Mouse (Mus musculus) gonadal fat pad, adult 2 months (tissue): Measurements from ENCODE around the gene Dlx2. TPM values are rescaled to one million over a fixed set of nuclear protein-coding genes. Genes with fewer than 3 reads are reported as not detected.

Experiments used
- DNase-seq: peaks from one replicate; pipeline ENCODE4 v3.0.0-alpha.2; 2012; ENCODE audit warnings: low read depth
- polyA plus RNA-seq: library from polyadenylated mRNA; depleted of rRNA; stranded (reverse); fragments of >200 nt; gene quantifications from 2 replicates; pipeline ENCODE4 v1.2.3, GENCODE M21; 2012; rRNA removed

Dlx2 gene
- not detected in 2 replicates for polyA plus RNA-seq

DNA sequence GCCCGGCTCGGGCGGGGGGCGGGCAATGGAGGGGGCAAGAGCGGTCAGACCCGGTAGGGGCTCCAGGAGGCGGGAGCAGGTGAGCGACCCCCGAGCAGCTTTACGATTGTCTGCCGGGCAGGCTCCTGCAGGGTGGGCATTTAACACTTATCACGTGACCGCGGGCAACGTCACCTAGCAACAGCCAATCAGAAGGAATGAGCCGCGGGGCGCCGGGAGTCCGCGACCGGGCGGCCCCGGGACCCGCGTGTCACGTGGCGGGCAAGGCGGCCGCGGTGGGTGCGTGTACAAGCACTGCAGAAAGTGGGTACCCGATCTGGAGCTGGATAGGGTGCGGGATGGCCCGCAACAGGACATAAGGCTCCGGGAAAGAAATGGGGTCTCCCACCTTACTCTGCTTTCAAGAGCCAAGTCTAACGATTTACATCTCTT, at the start of gene Dlx2:
Gene Dlx2 (minus strand): TSS at position 115 of the 432 bp plus-strand sequence.
- DNase-seq: no peak

DNA sequence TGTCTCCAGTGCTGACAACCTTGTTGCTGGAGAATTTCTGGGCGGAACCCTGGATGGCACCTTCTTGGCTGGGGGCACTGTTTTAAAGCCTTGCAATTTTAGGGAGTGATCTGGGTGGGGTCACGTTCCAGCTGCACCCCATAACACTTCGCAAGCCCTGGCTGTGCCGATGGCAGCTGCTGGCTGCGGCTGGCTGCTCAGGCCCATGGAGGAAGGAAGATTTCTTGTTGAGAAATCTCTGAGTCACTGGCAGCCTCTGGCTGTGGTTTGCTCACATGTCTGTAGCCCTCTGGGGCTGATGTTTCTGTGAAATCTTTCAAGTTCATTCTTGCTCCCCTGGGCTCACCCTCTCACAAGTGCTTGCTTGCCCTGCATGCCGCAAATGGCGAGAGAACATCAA, 47.9 kb upstream of the Dlx2 start:
- peak; percentile 85 for DNase-seq

DNA sequence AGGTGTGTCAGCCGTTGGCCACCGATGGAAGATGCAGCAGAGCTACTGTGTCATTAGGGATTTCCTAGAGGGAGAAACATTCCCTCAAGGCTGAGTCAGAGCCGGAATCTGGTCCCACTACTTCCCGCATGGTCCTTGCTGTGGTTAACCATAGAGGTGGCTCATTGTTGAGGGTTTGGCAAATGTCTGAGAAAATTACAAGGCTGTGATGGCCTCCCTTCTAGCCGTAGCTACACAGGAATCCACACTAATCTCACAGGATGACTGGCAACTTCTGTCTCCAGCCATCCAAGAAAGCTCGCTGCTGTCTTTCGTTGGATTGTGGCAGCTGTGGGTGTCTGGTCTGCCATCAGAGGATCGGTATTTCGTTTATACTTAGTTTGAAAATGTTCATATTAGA, 42.6 kb upstream of the Dlx2 start:
- DNase-seq: no peak

DNA sequence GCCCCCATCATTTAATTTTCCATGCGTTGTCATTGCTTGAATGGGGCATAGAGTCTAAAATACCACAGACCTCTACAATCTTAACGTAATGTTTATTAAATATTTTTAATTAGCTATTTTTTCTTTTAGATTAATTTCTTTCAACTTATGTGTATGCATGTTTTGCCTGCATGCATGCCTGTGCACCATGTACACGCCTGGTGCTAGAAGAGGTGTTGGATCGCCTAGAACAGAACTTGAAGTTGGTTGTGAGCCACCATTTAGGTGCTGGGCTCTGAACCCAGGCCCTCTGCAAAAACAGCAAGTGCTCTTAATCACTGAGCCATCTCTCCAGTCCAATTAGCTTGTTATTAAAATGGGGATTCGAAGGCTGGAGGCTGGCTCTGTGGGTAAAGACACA, 34.9 kb upstream of the Dlx2 start:
- no peak for DNase-seq

DNA sequence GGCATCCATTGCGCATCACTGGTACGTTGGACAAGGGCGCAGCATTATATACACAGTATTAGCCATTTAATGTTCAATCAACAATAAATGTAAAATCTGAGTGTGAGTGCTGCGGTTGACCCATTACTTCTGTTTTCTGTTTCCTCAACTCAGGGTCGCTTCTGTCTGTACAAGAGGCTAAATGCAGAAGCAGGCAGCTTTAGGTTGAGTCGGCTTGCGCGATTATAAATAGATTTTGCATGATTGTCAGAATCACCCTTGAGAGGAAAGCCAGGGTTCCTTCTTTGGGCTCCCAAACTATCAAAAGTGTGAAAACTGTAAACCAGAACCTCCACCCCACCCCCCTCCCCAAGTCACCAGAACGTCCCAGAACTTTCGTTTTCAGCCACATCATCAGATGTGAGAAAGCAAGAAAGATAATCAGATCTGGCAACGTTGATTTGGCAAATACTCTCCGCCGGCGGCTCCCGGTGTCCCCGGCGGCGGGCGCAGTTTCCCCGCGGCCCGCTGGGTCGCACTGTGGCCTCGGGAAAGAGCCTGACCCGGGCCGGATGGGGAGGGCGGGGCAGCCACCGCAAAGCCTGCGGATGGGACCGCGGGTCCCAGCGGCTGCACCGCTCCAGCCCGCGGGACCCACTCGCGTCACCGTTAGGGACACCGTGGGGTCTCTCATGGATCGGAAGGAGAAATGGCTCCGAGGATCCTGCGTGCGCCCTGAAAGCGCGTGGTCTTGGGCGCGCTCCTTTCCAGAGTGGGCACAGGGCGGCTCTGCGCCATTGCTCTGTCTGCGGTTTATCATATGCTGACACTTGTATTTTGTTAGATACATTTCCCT, 34.3 kb upstream of the Dlx2 start:
- DNase-seq: no peak

DNA sequence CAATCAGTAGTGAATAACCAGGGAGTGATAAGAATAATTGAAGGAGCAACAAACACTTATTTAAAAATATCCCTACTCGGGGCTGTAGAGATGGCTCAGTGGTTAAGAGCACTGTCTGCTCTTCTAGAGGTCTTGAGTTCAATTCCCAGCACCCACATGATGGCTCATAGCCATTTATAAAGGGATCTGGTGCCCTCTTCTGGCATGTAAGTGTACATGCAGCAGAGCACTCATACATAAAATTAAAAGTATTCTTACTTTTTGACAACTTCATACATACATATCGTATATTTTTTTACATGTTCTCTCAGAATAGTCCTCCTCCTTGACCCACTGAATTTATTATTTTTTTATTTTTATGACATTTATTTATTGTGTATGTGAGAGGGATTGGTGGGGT, 30.5 kb upstream of the Dlx2 start:
- DNase-seq: no peak

DNA sequence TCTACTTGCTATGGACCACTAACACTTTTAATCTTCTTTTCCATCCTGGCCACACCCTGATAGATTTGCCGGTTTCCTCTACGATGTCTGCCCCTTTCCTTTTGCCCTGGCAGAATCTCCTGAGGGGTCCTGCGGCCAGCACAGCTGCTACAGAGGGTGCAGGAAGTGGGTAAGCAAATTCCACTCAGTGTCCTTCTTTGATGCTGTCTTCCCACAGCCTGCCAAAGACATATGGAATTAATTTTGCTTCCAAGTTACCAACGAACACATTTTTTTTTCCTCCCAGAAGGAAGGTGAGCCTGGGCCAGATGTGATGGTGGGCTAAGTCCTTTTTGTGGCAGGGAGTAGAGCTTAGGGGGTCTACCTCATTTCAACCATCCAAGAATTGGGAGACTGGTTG, 27.2 kb upstream of the Dlx2 start:
- no peak for DNase-seq

DNA sequence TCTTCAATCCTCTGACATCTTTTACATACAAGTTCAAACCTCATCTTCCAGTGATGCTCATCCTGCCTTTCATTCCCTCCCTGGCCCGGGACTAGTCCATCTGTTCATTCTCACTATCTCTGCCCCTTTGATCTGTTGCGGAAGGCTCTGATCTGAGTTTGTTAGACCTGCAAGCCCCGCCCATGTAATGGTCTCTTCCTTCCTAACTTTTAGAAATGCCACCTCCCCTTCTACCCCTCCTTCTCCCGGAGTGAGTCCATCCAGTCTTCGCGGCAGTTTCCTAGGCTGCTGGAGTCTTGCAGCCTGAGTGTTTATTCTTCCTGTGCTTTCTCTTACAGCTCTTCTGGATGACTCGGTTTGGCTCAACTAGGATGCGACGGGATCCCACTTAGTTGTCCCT, 19.9 kb upstream of the Dlx2 start:
- no peak for DNase-seq

DNA sequence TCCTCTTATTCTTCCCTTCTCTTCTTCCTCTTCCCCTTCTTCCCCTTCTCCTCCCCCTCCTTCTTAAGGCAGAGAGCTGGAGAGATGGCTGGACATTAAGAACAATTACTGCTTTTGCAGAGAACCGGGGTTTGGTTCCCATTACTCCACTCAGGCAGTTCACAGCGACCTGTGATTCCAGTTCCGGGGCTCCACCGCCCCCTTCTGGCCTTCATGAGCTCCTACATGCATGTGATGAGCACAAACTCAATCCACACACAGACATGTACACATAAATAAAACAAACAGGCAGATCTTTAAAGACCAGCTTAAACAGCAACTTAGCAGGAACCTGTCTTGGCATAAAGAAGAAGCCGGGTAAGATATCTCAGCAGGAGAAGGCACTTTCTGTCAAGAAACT, 9.5 kb upstream of the Dlx2 start:
- DNase-seq: no peak

DNA sequence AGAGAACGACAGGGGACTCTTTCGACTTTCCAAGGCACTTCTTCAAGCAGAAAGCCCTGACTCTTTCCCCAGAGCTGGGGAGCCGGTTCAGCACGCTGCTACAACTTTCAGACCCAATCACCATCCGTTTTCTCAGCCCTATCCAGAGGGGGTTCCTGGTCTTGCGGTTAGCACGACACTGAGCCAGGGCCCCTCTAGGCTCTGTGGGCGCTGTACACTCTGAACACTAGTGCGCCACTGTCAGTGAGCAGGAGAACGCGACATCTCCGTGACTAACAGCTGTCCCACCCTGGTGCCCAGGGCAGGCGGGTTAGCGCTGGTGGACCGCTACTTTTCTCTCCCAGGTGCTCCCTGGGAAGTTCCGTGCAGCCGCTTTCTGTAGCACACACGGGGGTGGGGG, 5.2 kb upstream of the Dlx2 start:
- no peak for DNase-seq

DNA sequence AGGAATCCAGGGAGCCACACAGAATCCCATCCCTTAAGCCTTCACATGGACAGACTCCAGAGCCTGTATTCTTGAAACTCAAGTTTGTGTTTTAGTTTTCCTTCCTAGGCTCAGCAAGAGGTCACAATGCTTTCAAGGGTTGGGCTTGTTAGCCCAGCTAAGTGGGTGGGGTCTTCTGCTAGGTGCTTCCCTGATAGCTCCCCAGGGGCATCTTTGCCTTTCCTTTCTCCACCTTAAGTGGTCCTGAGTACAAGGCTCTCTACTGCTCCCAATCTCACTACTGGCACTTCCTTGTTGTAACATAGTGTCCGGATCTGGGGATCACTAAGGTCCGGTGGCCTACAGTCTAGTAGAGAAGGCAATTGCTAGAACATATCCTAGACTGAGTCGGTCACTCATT, 3.8 kb upstream of the Dlx2 start:
- no peak for DNase-seq

DNA sequence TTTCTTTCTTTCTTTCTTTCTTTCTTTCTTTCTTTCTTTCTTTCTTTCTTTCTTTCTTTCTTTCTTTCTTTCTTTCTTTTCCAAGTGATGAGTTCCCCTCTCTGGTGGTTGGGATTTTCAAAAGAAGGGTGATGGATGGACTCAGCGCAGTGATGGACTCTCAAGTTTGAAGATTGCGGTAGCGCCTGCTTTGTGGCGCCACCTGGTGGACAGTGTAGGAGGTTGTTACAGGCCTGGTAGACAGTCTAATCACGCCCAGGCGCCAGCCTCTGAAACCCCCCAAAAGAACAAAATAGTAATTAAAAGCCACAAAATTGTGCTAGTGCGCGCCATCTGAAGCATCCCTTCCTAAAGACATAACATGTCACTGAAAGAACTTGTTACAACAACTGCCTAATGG, 1.3 kb upstream of the Dlx2 start:
- no peak for DNase-seq

DNA sequence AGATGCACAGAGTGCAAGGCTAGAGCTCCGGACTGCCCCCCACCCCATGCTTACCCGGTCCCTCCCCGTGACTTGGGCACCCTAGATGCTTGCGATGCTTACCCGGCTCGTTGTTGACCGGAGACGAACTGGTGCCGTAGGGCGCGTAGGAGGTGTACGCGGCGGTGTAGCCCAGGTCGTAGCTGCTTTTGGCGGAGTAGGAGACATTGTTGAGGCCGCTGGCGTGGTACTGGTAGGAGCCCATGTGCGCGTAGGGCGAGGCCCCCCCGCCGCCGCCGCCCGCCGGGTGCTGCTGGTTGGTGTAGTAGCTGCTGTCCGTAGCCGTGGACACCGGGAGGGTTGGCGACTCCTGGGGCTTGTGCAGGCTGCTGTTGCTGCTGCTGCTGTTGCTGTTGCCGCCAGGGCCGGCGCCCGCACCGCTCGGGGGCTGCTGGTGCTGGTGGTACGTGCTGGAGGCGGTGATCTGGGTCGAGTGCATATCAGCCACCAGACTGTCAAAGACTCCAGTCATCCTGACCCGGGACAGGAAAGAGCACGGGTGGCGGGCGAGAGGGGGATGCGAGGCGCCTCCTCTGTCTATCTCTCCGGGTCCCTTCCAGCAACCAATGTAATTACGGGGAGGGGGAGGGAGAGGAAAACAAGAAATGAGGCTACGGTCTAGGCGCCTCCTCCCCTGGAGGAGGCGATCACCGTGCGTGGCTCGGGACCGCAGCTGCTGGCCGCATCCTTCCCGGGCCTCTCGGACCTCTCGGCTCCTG, 493 bp downstream of the Dlx2 start:
- DNase-seq: no peak

DNA sequence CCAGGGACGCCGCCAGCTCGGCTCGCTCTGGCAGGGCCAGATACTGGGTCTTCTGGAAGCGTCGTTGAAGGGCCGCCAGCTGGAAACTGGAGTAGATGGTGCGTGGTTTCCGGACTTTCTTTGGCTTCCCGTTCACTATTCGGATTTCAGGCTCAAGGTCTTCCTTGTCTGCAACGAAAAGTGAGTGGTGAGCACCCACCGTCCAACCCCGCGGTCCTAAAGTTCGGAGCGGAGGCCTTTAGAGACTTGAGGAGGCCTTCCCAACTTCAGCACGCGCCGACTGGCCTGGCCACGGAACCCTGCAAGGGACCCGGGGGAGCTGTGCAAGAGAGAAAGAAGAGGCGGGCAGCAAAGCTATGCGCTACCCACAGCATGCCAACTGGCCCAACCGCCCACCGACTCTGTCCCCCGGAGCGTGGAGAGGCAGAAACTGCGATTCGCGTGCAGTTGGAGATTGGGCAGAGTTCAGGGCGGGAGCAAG, 1.1 kb downstream of the Dlx2 start:
- no peak for DNase-seq

DNA sequence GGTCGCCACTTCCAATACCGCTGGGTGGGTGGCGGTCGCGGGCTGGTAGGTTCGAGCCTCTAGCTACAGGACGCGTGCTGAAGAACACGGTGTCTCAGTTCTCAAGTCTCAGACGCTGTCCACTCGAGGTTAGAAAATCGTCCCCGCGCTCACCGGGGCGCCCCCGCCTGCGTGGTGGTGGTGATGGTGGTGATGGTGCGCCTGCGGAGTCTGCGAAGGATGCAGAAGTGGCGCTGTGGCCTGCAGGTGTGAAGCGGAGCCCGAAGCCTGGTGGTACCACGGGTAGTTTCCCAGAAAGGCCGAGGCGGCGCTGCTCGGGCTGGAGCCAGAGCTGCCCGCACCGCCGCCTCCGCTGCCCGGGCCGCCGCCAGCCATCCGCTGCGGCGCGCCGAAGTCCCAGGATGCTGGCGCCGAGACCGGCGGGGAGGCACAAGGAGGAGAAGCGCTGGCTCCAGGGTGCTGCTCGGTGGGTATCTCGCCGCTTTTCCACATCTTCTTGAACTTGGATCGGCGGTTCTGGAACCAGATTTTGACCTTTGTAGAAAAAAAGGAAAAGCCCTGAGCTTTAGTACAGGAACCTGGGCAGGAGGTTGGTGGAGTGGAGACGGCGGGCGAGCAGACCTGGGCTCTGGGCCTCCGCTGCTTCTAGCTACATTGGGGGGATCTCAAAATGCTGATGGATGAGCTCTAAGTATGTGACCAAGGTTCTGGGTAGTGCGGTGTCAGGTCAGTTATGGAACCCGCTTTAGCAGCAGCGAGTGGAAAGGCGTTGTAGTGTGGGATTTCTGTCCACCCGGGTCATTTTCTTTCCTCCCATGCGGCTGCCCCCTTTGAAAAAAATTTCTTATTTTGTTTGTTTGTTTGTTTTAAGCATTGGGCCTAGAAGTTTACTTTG, 1.9 kb downstream of the Dlx2 start:
- DNase-seq: no peak

DNA sequence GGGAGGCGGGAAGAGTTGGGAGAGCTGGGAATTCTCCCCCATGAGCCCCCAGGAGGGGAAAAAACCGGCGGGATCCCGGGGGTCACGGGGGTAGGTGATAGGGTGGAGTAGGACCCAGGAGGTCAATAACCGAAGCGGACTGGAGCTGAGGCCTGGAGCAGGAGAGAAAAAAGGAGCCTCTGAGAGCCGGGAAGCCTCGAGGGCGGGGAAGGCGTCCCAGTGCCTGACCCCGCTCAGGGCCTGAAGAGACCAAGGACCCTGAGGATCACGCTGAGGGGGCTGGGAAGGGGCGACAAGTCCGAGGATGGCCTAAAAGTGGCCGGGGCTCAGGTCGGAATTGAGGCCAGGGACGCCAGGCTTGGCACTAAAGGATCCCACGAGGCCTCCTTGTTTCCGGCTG, 2.6 kb downstream of the Dlx2 start:
- no peak for DNase-seq

DNA sequence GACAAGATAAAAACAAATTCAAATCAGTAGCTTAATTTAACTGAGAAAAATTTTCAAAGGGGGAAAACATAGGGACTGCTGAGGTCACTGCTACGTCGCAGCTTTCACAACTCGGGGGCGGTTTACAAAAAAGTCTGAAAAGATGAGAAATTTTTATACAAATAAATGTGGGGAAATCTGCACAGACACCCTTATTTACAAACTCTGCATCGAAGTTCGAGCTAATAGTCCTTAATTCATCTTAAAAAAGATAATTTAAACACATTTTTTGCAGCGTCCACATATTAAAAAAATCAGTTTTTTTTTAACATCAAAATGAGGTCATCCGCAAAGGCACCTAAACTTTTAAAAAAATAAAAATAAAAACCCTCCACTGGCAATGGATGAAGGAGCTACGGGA, 3.0 kb downstream of the Dlx2 start:
- no peak for DNase-seq

DNA sequence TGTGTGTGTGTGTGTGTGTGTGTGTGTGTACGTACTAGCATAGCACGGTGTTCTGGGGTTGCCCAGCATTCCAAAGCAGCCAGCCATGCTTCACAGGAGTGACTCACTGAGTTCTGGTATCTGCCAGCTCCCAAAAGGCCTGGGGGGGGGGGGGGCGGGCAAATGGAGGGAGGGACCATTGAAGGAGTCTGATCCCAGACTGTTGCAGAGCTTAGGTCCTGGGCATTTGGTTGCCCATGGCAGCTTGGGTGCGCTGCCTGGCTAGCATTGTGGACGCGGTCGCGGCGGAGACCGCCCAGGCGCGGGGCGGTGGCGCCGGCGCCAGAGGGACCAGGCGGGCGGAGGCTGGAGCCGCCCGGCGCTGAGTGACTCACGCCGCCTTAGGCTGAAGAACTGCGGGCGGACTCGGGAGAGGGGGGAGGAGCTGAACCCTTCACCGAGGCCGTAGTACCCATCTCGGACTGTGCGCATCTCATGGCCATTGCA, 3.7 kb downstream of the Dlx2 start:
- no peak for DNase-seq

DNA sequence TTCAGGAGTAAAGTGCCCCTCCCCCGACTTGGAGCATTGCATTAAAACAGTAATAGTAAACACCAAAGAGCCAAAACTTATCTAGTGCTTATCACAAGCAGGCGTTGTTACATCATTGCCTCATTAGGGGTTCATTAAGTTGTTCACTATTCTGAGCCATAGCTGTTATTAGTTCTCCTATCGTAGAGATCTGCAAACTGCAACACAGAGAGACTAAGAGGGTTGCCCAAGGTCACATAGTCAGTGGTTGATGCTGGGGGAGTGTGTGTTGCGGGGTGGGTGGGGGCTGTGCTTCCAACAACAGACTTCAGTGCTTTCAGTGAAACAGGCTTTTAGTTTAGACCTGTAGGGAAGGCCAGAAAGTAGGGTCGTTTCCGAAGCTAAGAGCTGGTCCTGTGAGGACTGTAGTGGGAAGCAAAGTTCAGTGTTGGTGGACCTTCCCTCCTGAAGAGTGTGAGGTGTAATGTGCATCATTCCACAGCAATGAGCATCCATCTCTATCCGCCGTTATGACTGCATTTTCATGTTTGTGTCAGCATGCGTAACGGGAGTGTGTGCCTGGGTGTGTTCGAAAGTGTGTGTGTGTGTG, 4.2 kb downstream of the Dlx2 start:
- DNase-seq: no peak

DNA sequence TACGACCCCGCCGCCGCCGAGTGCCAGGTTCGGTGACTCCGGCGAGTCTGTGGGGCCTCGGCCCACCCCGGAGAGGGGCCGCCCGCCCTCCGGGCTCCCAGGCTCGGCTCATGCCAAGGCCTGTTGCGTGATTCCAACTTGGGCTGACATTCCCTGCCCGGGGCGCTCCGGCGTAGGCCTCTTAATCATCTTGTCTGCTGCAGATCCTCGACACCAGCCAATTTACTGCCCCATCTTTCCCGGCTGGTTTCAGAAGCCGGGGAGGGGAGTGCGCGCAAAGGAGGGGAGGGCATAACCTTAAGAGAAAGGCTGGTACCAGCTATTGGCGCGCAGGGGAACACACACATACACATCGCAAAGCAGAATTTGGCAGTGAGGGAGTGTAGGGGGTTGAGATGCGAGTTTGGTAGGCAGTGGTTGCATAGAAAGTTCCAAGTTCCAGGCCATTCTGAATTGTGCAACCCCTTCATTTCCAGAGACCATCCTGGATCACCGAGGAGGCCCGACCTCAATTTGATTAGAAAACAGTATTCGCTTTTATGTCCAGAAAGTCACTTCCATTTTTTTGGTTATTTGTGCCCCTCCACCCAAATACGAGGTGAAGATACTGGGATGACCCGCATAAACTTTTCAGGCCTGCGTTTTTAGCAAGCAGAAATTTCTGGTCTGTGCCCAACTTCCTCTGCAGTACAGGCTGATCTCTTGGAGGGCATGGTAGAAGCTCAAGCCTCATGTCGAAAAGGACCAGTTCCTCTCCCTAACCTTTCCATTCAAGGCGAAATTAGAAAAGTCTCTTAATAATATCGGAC, 4.9 kb downstream of the Dlx2 start:
- DNase-seq: no peak
